Mouse (Mus musculus) kidney, embryonic 15.5 days (tissue): ENCODE measurements around the gene Pnpla6. TPM values are rescaled to one million over a fixed set of nuclear protein-coding genes. Genes with fewer than 3 reads are reported as not detected.

ENCODE experiments used
- ATAC-seq: fragments of 200-750 bp; cut with Nextera tagmentation; replicated peaks from 2 replicates; pipeline ENCODE4 v1.8.0; 2017; ENCODE audit warnings: moderate TSS enrichment; ENCODE audit not compliant: low FRiP score
- H3K27ac ChIP-seq: fragments of 300-500 bp; sonication (generic); 2 replicates; pipeline ENCODE4 v1.5.1; 2015; ENCODE audit warnings: mild to moderate bottlenecking, inconsistent platforms
- H3K27me3 ChIP-seq: fragments of 300-500 bp; sonication (generic); 2 replicates; pipeline ENCODE4 v1.6.1; 2015; ENCODE audit warnings: inconsistent platforms
- H3K36me3 ChIP-seq: fragments of 300-500 bp; sonication (generic); 2 replicates; pipeline ENCODE4 v1.6.1; 2015; ENCODE audit warnings: inconsistent platforms
- H3K4me1 ChIP-seq: fragments of 300-500 bp; sonication (generic); 2 replicates; pipeline ENCODE4 v1.6.1; 2015; ENCODE audit warnings: inconsistent platforms
- H3K4me2 ChIP-seq: fragments of 300-500 bp; sonication (generic); 2 replicates; pipeline ENCODE4 v1.6.1; 2015; ENCODE audit warnings: moderate library complexity, mild to moderate bottlenecking, inconsistent platforms
- H3K4me3 ChIP-seq: fragments of 300-500 bp; sonication (generic); replicated peaks from 2 replicates; pipeline ENCODE4 v1.5.1; 2015; ENCODE audit warnings: mild to moderate bottlenecking, inconsistent platforms
- H3K9ac ChIP-seq: fragments of 300-500 bp; sonication (generic); 2 replicates; pipeline ENCODE4 v1.6.1; 2015; ENCODE audit warnings: mild to moderate bottlenecking, inconsistent platforms
- H3K9me3 ChIP-seq: fragments of 300-500 bp; sonication (generic); replicated peaks from 2 replicates; pipeline ENCODE4 v1.6.1; 2016; ENCODE audit warnings: inconsistent platforms
- WGBS: fragments of 180-500 bp; shearing (Covaris S2); methylation state at CpG from one replicate; pipeline ENCODE4 v1.1.7; 2015; ENCODE audit warnings: mixed read lengths; 5-methylcytosine and 5-hydroxymethylcytosine counted together
- polyA plus RNA-seq: library from polyadenylated mRNA; unstranded; fragments of >200 nt; fragmentation: Nextera tagmentation; extraction: Ambion mirVana; gene quantifications from 2 replicates; pipeline ENCODE4 v1.2.1, GENCODE M21; 2015

Gene Pnpla6
- polyA plus RNA-seq, 1 experiment from 2014 or later: 38.3 TPM

GRCm38 (mm10) chr8:3492901-3493844 is 22.0 kb upstream of the Pnpla6 start, which contains the start of gene Zfp358:
Gene Zfp358 (plus strand): TSS chr8:3493138.
- Histone ChIP-seq H3K4me3 (peak within 1 kb of the TSS; percentile 92), H3K36me3 (peaks cover 36% of the 10 kb centered on the region), H3K4me1 (peaks cover 8% of the 10 kb centered on the region), H3K9me3 (no peaks in the 10 kb centered on the region; the same call in 1 of the 2 replicates), H3K4me2 (peak within 1 kb of the TSS; percentile 68), H3K27ac (peak within 1 kb of the TSS; percentile 90), H3K27me3 (no peaks in the 10 kb centered on the region), H3K9ac (peak within 1 kb of the TSS; percentile 97)
- WGBS: under 1% methylated on average over 48 of the region's 64 CpGs
- ATAC-seq: peak; percentile 93

- Histone ChIP-seq H3K4me3 (peak overlapping the region; percentile 92), H3K9ac (peak overlapping the region; percentile 97), H3K9me3 (no peaks in the 10 kb centered on the region; the same call in 1 of the 2 replicates), H3K27me3 (no peaks in the 10 kb centered on the region), H3K36me3 (peaks cover 36% of the 10 kb centered on the region), H3K4me1 (peaks cover 8% of the 10 kb centered on the region), H3K4me2 (peak overlapping the region; percentile 68), H3K27ac (peak overlapping the region; percentile 90)
- WGBS: 28% methylated on average over 6 of the region's 6 CpGs
- peak; percentile 17; the same call in 1 of the 2 replicates for ATAC-seq
These were observed 21.4 kb upstream of the Pnpla6 start for GRCm38 (mm10) chr8:3493845-3494208.

- Histone ChIP-seq H3K9me3 (no peaks in the 10 kb centered on the region; the same call in 1 of the 2 replicates), H3K27ac (no peak overlapping the region), H3K36me3 (peaks cover 39% of the 10 kb centered on the region), H3K4me3 (no peak overlapping the region), H3K4me2 (no peak overlapping the region), H3K4me1 (peaks cover 15% of the 10 kb centered on the region), H3K27me3 (no peaks in the 10 kb centered on the region), H3K9ac (no peak overlapping the region)
- ATAC-seq: no peak
- 95% methylated on average over 44 of the region's 44 CpGs for WGBS
These were observed 19.4 kb upstream of the Pnpla6 start for GRCm38 (mm10) chr8:3495578-3496427.

- Histone ChIP-seq H3K4me2 (no peak overlapping the region), H3K27ac (no peak overlapping the region), H3K9me3 (no peaks in the 10 kb centered on the region; the same call in 1 of the 2 replicates), H3K9ac (no peak overlapping the region), H3K27me3 (no peaks in the 10 kb centered on the region), H3K36me3 (peaks cover 39% of the 10 kb centered on the region), H3K4me1 (peaks cover 21% of the 10 kb centered on the region), H3K4me3 (no peak overlapping the region)
- 93% methylated on average over 15 of the region's 15 CpGs for WGBS
- ATAC-seq: no peak
These were observed 18.8 kb upstream of the Pnpla6 start for GRCm38 (mm10) chr8:3496428-3496748.

- Histone ChIP-seq H3K9me3 (no peaks in the 10 kb centered on the region; the same call in 1 of the 2 replicates), H3K4me3 (no peak overlapping the region), H3K36me3 (peaks cover 41% of the 10 kb centered on the region), H3K9ac (no peak overlapping the region), H3K27me3 (no peaks in the 10 kb centered on the region), H3K4me2 (no peak overlapping the region), H3K27ac (0 out of 2 replicates have a peak overlapping the region, but pooled peaks have one; percentile 94), H3K4me1 (peaks cover 31% of the 10 kb centered on the region)
- 86% methylated on average over 3 of the region's 3 CpGs for WGBS
- ATAC-seq: no peak
These were observed 16.6 kb upstream of the Pnpla6 start for GRCm38 (mm10) chr8:3498583-3498982.

- Histone ChIP-seq H3K9me3 (no peaks in the 10 kb centered on the region; the same call in 1 of the 2 replicates), H3K36me3 (peaks cover 41% of the 10 kb centered on the region), H3K4me2 (peak overlapping the region; percentile 84), H3K27ac (peak overlapping the region; percentile 94), H3K4me1 (peaks cover 23% of the 10 kb centered on the region), H3K27me3 (no peaks in the 10 kb centered on the region), H3K4me3 (peak overlapping the region; percentile 91), H3K9ac (peak overlapping the region; percentile 65)
- peak; percentile 22 for ATAC-seq
- 2% methylated on average over 8 of the region's 8 CpGs for WGBS
These were observed 15.4 kb upstream of the Pnpla6 start for GRCm38 (mm10) chr8:3499751-3500150.

- peaks cover 23% of the 10 kb centered on the region for H3K4me1 ChIP-seq
- no peaks in the 10 kb centered on the region for H3K27me3 ChIP-seq
- no peaks in the 10 kb centered on the region; the same call in 1 of the 2 replicates for H3K9me3 ChIP-seq
- H3K36me3 ChIP-seq: peaks cover 39% of the 10 kb centered on the region
- peak within 1 kb of the TSS; percentile 84 for H3K4me2 ChIP-seq
- peak within 1 kb of the TSS; percentile 94 for H3K27ac ChIP-seq
- peak within 1 kb of the TSS; percentile 91 for H3K4me3 ChIP-seq
- peak; percentile 93 for ATAC-seq
- WGBS: under 1% methylated on average over 70 of the region's 70 CpGs
- peak within 1 kb of the TSS; percentile 90 for H3K9ac ChIP-seq
These were observed 14.7 kb upstream of the Pnpla6 start, which contains the start of gene Mcoln1 for GRCm38 (mm10) chr8:3500235-3501090. Gene Mcoln1 (plus strand): TSS chr8:3500457.

- H3K4me1 ChIP-seq: peaks cover 23% of the 10 kb centered on the region
- H3K36me3 ChIP-seq: peaks cover 39% of the 10 kb centered on the region
- no peaks in the 10 kb centered on the region for H3K27me3 ChIP-seq
- H3K9ac ChIP-seq: peak overlapping the region; percentile 90; the same call in 1 of the 2 replicates
- no peak for ATAC-seq
- 63% methylated on average over 4 of the region's 4 CpGs for WGBS
- H3K9me3 ChIP-seq: no peaks in the 10 kb centered on the region
- no peak overlapping the region for H3K4me3 ChIP-seq
- H3K27ac ChIP-seq: no peak overlapping the region
- H3K4me2 ChIP-seq: no peak overlapping the region
These were observed 13.0 kb upstream of the Pnpla6 start for GRCm38 (mm10) chr8:3502217-3502616.

- Histone ChIP-seq H3K27me3 (no peaks in the 10 kb centered on the region), H3K9me3 (no peaks in the 10 kb centered on the region), H3K27ac (no peak overlapping the region), H3K36me3 (peaks cover 86% of the 10 kb centered on the region), H3K9ac (no peak overlapping the region), H3K4me3 (no peak overlapping the region), H3K4me2 (no peak overlapping the region), H3K4me1 (no peaks in the 10 kb centered on the region)
- ATAC-seq: no peak
- WGBS: 84% methylated on average over 6 of the region's 6 CpGs
These were observed 7.0 kb upstream of the Pnpla6 start for GRCm38 (mm10) chr8:3507979-3508754.

- Histone ChIP-seq H3K4me3 (peak overlapping the region; percentile 76), H3K27me3 (no peaks in the 10 kb centered on the region), H3K4me2 (peak overlapping the region; percentile 97), H3K27ac (peak overlapping the region; percentile 87; the same call in 1 of the 2 replicates), H3K36me3 (peaks cover 48% of the 10 kb centered on the region), H3K9me3 (no peaks in the 10 kb centered on the region), H3K9ac (no peak overlapping the region), H3K4me1 (peaks cover 18% of the 10 kb centered on the region)
- 32% methylated on average over 13 of the region's 13 CpGs for WGBS
- ATAC-seq: no peak
These were observed 420 bp upstream of the Pnpla6 start for GRCm38 (mm10) chr8:3514681-3515247.
